Mouse (Mus musculus): ENCODE results near the gene Spaar. TPM values are rescaled to one million over a fixed set of nuclear protein-coding genes. Genes with fewer than 3 reads are reported as not detected.

Gene Spaar
- polyA plus RNA-seq, 1 experiment from 2014 or later, result 0.06 TPM

Other genes starting within 250 kb of the Spaar start
- not detected in 2 replicates for gene Sit1, start 246.3 kb upstream of the Spaar start, polyA plus RNA-seq (2014; fragmentation: Nextera tagmentation; extraction: Ambion mirVana)
- 68.7 and 69.1 TPM in 2 replicates for gene Ccdc107, start 237.1 kb upstream of the Spaar start, polyA plus RNA-seq (2014; fragmentation: Nextera tagmentation; extraction: Ambion mirVana)
- 14.0 and 15.9 TPM in 2 replicates for gene Arhgef39, start 230.3 kb upstream of the Spaar start, polyA plus RNA-seq (2014; fragmentation: Nextera tagmentation; extraction: Ambion mirVana)
- 0.22 TPM in 1 of 2 replicates, not detected in the other for gene Car9, start 223.1 kb upstream of the Spaar start, polyA plus RNA-seq (2014; fragmentation: Nextera tagmentation; extraction: Ambion mirVana)
- gene Tpm2, start 206.3 kb upstream of the Spaar start, polyA plus RNA-seq (2014; fragmentation: Nextera tagmentation; extraction: Ambion mirVana), result 10.7 and 13.4 TPM in 2 replicates
- 88.3 and 88.4 TPM in 2 replicates for gene Creb3, start 167.7 kb upstream of the Spaar start, polyA plus RNA-seq (2014; fragmentation: Nextera tagmentation; extraction: Ambion mirVana)
- gene Tln1, start 167.3 kb upstream of the Spaar start, polyA plus RNA-seq (2014; fragmentation: Nextera tagmentation; extraction: Ambion mirVana), result 50.1 and 50.4 TPM in 2 replicates
- gene Rgp1, start 151.3 kb upstream of the Spaar start, polyA plus RNA-seq (2014; fragmentation: Nextera tagmentation; extraction: Ambion mirVana), result 10.4 and 22.2 TPM in 2 replicates
- gene Gba2, start 151.2 kb upstream of the Spaar start, polyA plus RNA-seq (2014; fragmentation: Nextera tagmentation; extraction: Ambion mirVana), result 39.2 and 42.3 TPM in 2 replicates
- 0.37 TPM in 1 of 2 replicates, not detected in the other for gene Msmp, start 145.5 kb upstream of the Spaar start, polyA plus RNA-seq (2014; fragmentation: Nextera tagmentation; extraction: Ambion mirVana)
- 10.7 and 11.2 TPM in 2 replicates for gene Npr2, start 98.1 kb upstream of the Spaar start, polyA plus RNA-seq (2014; fragmentation: Nextera tagmentation; extraction: Ambion mirVana)
- gene Spag8, start 76.4 kb upstream of the Spaar start, polyA plus RNA-seq (2014; fragmentation: Nextera tagmentation; extraction: Ambion mirVana), result 4.2 and 5.7 TPM in 2 replicates
- gene Hint2, start 73.6 kb upstream of the Spaar start, polyA plus RNA-seq (2014; fragmentation: Nextera tagmentation; extraction: Ambion mirVana), result 67.0 and 82.7 TPM in 2 replicates
- gene Tmem8b, start 61.1 kb upstream of the Spaar start, polyA plus RNA-seq (2014; fragmentation: Nextera tagmentation; extraction: Ambion mirVana), result 5.6 and 7.3 TPM in 2 replicates
- gene Fam221b, start 60.9 kb upstream of the Spaar start, polyA plus RNA-seq (2014; fragmentation: Nextera tagmentation; extraction: Ambion mirVana), result 2.1 and 2.2 TPM in 2 replicates
- gene Olfr70, start 29.2 kb upstream of the Spaar start, polyA plus RNA-seq (2014; fragmentation: Nextera tagmentation; extraction: Ambion mirVana), result not detected in 2 replicates
- not detected in 2 replicates for gene Olfr71, start 19.8 kb upstream of the Spaar start, polyA plus RNA-seq (2014; fragmentation: Nextera tagmentation; extraction: Ambion mirVana)
- 0.36 and 0.45 TPM in 2 replicates for gene Hrct1, start 2.8 kb upstream of the Spaar start, polyA plus RNA-seq (2014; fragmentation: Nextera tagmentation; extraction: Ambion mirVana)
- gene Olfr159, start 41.0 kb downstream of the Spaar start, polyA plus RNA-seq (2014; fragmentation: Nextera tagmentation; extraction: Ambion mirVana), result not detected in 2 replicates
- gene Olfr156, start 93.9 kb downstream of the Spaar start, polyA plus RNA-seq (2014; fragmentation: Nextera tagmentation; extraction: Ambion mirVana), result not detected in 2 replicates
- gene Olfr157, start 110.2 kb downstream of the Spaar start, polyA plus RNA-seq (2014; fragmentation: Nextera tagmentation; extraction: Ambion mirVana), result not detected in 2 replicates
- not detected in 2 replicates for gene Olfr155, start 121.5 kb downstream of the Spaar start, polyA plus RNA-seq (2014; fragmentation: Nextera tagmentation; extraction: Ambion mirVana)
- 4.7 and 5.8 TPM in 2 replicates for gene Reck, start 145.5 kb downstream of the Spaar start, polyA plus RNA-seq (2014; fragmentation: Nextera tagmentation; extraction: Ambion mirVana)
- gene Glipr2, start 227.4 kb downstream of the Spaar start, polyA plus RNA-seq (2014; fragmentation: Nextera tagmentation; extraction: Ambion mirVana), result 37.0 and 41.8 TPM in 2 replicates